Mouse (Mus musculus) stomach, postnatal 0 days (tissue): Measurements from ENCODE around the gene E130114P18Rik.

Experiments used
- CTCF ChIP-seq: IDR thresholded peaks from 2 replicates; pipeline ENCODE4 v1.5.1; 2016; ENCODE audit warnings: antibody characterized with exemption, low read depth, mild to moderate bottlenecking, moderate library complexity
- EP300 ChIP-seq: optimal IDR thresholded peaks from 2 replicates; pipeline ENCODE3; 2016; ENCODE audit warnings: antibody characterized with exemption

DNA sequence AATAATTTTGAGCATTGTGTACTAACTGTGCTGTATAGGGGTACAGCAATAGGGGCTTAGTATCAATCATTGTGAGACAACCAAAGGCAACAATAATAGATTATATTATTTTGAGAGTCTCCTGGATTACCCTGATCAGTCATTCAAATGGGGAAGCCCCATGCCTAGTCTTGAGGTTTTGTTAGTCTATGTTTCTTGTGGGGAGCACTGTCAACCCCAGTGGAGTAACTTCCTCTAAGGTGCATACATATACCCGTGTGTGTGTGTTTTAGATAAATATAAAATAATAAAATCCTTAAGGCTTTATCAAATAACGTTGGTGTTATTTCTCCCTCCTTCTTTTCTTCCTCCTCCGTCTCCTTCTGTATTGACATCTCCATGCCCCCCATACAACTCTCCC is 208.6 kb downstream of the E130114P18Rik start:
- TF ChIP-seq CTCF, result no peak
- no peak for TF ChIP-seq EP300
